Mouse (Mus musculus): ENCODE data around the gene Gkap1. TPM values are rescaled to one million over a fixed set of nuclear protein-coding genes. Genes with fewer than 3 reads are reported as not detected.

Gene Gkap1
- total RNA-seq, 2 experiments from 2014 or later, result 26.7 to 28.2 TPM

DNA sequence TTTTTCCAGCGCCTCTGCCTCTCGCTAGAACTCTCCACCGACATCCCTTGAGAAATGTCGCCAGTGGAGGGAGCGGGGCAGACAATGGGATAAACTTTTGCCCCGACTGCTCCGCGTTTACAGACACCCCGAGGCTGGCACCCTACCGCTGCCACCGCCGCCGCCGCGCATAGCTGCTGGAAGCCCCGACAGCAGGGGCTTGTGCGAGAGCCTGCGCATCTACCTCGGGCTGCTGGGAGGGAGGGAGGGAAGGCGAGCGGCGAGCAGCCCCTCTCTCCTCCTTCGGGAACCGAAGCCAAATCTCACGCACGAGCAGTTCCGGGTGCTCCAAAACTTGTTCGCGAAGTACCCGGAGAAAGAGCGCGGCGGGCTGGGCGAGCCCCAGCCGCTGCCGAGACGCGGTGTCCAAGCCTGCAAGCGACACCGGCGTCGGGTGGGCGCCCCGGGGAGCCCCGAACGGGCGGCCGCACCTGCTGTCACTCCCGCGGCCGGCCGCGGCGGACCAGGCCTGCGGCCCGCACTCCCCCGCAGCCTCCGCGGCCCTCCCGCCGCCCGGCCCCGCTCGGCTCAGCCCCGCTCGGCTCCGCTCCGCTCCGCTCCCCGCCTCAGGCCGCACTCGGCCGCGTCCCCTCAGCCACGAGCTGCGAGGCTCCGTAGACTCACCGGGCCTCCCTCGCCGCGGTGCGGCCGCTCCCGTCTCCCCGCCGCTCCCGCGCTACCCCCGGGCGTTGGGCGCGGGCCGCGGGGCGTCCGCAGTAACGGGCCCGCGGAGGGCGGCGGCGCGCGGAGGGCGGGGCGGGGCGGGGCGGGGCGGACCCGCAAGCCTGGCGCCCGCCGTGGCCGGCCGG lies 1.9 kb downstream of the Gkap1 start:
- intact Hi-C loops (cut with DNase I), result loop anchor here (10.0 kb wide), 1 partner anchor 119 kb away; the partner anchor contains the start of gene Idnk
- DNase-seq, result peak; percentile 56

DNA sequence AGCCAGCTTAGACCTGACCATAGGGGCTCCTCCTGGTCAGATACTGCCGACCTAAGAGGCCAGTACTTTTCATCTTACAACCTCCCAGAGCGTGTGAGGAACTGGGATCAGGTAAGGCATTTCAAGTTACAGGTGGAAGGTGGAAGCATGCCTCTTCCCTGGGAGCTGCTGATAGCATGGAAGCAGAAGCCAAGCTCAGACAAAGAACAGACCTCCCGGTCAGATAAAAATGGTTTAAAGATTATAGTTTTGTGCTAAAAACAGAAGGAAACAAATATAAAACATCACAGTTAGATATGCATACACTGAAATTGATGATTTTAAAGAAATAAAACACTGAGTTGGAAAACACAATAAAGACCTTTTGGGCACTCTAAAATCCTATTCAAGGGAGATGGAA lies 8.6 kb downstream of the Gkap1 start:
- no peak for DNase-seq
- intact Hi-C loops (cut with DNase I), result no loop called here

GRCm38 (mm10) chr13:58263546-58263945 lies 12.0 kb downstream of the Gkap1 start:
- intact Hi-C loops (cut with DNase I), result no loop called here
- no peak for DNase-seq

DNA sequence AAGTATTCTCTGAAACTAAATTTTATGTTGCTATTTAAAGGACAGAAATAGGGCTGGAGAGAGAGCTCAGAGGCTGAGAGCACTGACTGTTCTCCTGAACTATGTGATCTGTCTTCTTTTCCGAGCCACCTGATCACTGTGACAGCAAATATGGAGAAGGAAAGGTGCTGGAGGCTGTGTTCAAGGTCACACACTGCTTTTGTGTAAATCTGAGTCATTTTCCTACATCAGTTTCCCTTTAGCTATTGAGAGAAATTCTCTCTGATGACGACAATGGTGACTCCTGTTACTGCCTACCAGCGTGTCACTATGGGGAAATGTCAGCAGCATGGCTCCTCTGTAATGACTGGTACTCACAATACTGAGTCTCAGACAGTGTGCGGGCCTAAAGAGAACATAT lies 13.8 kb downstream of the Gkap1 start:
- no peak for DNase-seq
- intact Hi-C loops (cut with DNase I), result no loop called here

- no peak for DNase-seq
- intact Hi-C loops (cut with DNase I), result no loop called here
Measured at GRCm38 (mm10) chr13:58253268-58253667, 22.2 kb downstream of the Gkap1 start.

DNA sequence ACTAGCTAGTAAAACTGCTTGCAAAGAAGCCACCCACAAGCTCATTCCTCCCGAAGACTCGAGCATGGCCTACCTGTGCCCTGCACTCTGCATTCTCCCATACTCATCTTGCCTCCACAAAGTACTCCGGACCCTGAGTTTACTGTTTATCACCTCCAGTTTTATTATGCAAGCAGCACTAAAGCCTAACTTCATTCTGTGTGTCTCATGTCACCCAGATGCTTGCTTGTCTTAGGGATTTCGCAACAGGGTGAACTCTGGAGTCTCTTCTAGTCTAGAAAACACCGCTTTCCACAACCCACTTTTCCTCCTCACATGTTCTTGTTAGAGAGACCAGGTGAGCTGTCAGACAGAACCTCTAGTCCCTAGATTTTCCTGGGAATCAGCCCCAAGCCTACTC lies 26.5 kb downstream of the Gkap1 start:
- intact Hi-C loops (cut with DNase I), result no loop called here

DNA sequence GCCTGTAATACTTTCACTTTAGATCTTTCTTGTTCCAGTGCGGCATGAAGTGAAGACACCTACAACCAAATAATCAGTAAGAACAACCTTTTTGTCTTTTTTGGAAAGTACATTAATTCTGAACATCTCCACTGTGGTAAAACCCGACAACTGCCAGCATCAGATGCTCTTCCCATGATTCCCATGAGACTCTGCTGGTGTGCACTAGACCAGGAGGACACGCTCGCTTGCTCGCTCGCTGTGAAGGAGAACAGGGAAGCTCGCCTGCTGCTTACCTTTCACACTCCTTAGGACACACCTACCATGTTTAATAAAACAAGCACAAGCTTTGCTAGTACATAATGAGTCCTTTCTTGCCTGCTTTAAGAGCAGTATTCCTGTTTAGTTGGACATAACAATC lies 39.0 kb downstream of the Gkap1 start:
- intact Hi-C loops (cut with DNase I), result no loop called here
- DNase-seq, result no peak

More for the DNA sequence above, 26.5 kb downstream of the Gkap1 start:
- no peak for DNase-seq

DNA sequence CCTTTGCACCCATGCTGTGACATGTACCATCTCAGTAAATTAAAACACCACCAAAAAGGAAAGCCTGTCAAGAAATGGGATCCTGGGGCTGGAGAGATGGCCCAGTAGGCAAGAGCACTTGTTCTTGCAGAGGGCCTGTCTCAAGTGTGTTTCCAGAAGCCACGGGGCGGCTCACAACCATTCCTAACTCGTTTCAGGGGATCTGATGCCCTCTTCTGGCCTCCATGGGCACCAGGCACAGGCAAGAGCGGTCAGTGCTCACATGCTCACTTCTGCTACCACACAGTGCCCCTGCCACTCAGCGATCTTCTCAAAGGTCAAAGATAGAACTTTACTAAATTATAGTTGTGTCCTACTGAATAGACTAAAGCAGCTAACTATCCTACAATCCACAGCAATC lies 42.9 kb downstream of the Gkap1 start:
- intact Hi-C loops (cut with DNase I), result no loop called here

GRCm38 (mm10) chr13:58232070-58232469 lies 43.4 kb downstream of the Gkap1 start:
- intact Hi-C loops (cut with DNase I), result no loop called here
- DNase-seq, result no peak

More for the DNA sequence above, 42.9 kb downstream of the Gkap1 start:
- DNase-seq, result peak; percentile 33

DNA sequence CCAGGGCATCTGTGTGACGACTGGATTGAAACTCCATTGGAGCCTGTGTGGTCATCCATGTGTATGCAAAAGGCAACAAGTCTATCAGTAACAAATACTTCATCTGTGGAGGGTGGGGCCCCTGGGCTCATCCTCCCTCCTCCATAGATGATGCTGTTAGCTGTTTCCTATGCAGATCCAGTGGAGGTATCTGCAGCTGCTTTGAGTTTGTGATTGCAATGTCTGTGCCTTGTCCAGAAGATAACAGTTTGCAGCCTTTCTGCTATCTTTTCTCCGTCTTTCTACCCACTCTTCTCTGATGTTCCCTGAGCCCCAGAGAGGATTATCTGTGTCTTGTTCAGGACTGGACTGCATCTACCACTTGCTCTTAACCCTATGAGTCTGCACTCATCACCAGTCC lies 46.9 kb downstream of the Gkap1 start:
- DNase-seq, result no peak
- intact Hi-C loops (cut with DNase I), result no loop called here

- no peak for DNase-seq
- intact Hi-C loops (cut with DNase I), result no loop called here
Measured at GRCm38 (mm10) chr13:58225694-58226093, 49.8 kb downstream of the Gkap1 start.

GRCm38 (mm10) chr13:58220206-58220605 lies 55.3 kb downstream of the Gkap1 start:
- no peak for DNase-seq
- intact Hi-C loops (cut with DNase I), result no loop called here

- DNase-seq, result no peak
- intact Hi-C loops (cut with DNase I), result no loop called here
Measured at GRCm38 (mm10) chr13:58217536-58217935, 58.0 kb downstream of the Gkap1 start.

DNA sequence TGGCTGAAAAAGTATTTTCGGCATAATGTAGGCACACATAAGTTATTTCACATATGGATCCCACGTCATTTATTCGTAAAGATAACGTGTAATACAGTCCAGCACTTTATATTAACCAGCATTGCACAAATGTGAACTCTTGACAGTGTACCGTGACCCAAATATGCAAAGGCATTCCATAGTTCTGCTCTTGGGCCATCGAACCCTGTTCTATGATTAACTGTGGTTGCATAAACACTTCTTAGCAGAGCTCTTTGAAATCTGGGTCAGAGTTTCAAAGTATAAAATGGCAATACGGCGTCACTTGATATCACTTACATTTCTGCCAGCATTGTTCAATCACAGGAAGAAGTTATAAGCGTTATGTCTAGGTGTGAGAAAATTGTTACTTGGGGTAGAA lies 59.1 kb downstream of the Gkap1 start:
- intact Hi-C loops (cut with DNase I), result no loop called here

GRCm38 (mm10) chr13:58215592-58216341 lies 59.7 kb downstream of the Gkap1 start, which contains the start of gene Ubqln1:
Gene Ubqln1, minus strand, starts transcription at chr13:58215653.
- DNase-seq, result peak; percentile 88
- intact Hi-C loops (cut with DNase I), result no loop called here

More for the DNA sequence above, 59.1 kb downstream of the Gkap1 start:
- no peak for DNase-seq

DNA sequence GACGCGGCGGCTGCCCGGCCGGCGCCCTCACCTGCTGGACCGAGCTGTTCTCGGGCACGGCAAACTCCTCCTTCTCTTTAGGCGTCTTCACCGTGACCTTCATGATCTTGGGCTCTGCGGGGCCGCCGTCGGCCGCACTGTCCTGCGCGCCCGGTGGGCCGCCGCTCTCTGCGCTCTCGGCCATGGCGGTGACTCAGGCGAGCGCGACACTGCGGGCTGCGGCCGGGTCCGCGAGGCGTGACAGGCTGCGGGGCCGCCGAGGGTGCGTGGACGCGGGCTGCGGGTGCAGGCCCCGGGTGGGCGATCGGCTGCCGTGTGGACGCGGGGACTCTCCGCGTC lies 60.3 kb downstream of the Gkap1 start:
- DNase-seq, result no peak
- intact Hi-C loops (cut with DNase I), result no loop called here

DNA sequence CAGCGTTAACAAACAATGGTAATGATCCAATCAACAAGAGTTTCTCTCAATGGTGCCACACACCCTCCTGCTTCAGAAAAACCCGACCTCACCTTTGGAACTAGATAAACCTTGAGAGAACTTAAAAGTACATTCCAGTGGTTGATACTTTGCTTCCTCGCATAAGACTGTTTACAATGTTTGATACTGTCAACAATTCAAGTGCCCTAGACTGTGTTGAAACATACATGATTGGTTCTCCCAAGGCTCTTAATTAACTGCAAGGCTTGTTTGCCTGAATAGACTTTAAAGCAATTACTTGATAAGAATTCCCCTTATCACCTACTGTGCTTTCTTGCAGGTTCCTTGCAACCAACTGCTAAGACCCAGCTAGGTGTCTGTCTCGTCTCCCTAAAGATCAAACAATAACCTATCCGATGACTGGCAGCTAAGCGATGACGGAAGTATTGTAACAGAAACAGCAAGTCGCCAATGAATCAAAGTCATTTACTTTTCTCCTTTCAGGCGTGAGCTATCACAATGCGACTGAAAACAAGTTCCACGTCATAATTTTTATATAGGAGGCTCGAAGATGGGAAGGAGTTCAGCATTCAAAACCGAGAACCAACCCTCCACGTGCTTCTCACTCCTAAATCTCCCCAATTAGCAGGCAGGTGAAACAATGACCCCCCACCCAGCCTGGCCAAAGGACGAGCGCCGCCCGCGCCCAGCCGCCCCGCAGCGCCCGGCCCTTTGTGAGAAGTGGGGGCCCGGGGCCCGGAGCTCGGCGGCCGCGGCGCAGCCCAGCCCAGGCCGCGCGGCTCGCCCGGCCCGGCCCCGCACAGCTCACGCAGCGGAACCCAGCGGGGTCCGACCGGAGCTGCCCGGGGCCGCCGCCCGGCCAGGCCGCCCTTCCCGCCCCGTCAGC lies 60.9 kb downstream of the Gkap1 start:
- DNase-seq, result peak; percentile 4
- intact Hi-C loops (cut with DNase I), result no loop called here

DNA sequence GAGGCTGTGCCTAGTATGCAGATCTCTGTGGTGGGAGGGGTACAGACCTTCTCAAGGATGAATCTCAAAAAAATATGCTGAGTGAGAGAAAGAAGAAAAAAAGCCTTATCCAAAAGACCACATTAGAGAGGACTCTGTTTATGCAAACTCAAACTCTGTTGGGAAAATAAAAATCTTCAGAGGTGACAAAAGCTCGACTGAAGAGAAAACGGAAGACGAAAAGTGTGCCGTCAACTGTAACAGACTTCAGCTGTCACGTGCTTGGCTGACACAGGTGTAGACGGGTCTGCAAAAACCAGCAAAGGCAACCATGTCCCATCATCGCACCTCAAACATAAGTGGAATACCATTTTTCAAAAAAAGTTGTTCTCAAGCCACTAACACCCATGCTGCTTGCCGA lies 61.7 kb downstream of the Gkap1 start:
- no peak for DNase-seq
- intact Hi-C loops (cut with DNase I), result no loop called here

- no peak for DNase-seq
- intact Hi-C loops (cut with DNase I), result no loop called here
Measured at GRCm38 (mm10) chr13:58212530-58212929, 63.0 kb downstream of the Gkap1 start.

- DNase-seq, result no peak
- intact Hi-C loops (cut with DNase I), result no loop called here
Measured at GRCm38 (mm10) chr13:58210441-58210840, 65.1 kb downstream of the Gkap1 start.

GRCm38 (mm10) chr13:58206084-58206483 lies 69.4 kb downstream of the Gkap1 start:
- DNase-seq, result no peak
- intact Hi-C loops (cut with DNase I), result no loop called here

All from left cerebral cortex, postnatal 4 days (tissue).